Mouse (Mus musculus) Patski (cell line): ENCODE results near the gene Zfp184. TPM values are rescaled to one million over a fixed set of nuclear protein-coding genes. Genes with fewer than 3 reads are reported as not detected.

ENCODE experiments used
- ATAC-seq: fragments of 100-300 bp; one replicate; pipeline ENCODE4 v1.8.0; 2021
- CTCF ChIA-PET: fragments of 350-600 bp; sonication (Branson Sonifier 250); formaldehyde crosslinking; loops from one replicate; lab custom pipeline; 2022; ENCODE audit warnings: inconsistent platforms; lab: Charles Lee
- POLR2A ChIA-PET: fragments of 350-600 bp; sonication (Branson Sonifier 250); formaldehyde crosslinking; loops from one replicate; lab custom pipeline; 2022; ENCODE audit warnings: antibody characterized with exemption, inconsistent platforms; lab: Charles Lee
- DNase-seq: peaks from one replicate; pipeline ENCODE4 v3.0.0-alpha.2; 2011; ENCODE audit warnings: low read depth, low spot score
- H3K27me3 ChIP-seq: fragments of 371-371 bp; one replicate; pipeline ENCODE4 v1.5.1; 2021
- CTCF ChIP-seq: fragments of 100-300 bp; IDR thresholded peaks from one replicate; pipeline ENCODE4 v1.5.1; 2021
- in situ Hi-C: fragments of 300-500 bp; cut with MboI; formaldehyde crosslinking; loops from 3 replicates; pipeline ENCODE4 v1.11.1; 2018; ENCODE audit warnings: low pct_unique_long_range_greater_than_20kb, mixed read lengths
- polyA plus RNA-seq: library from polyadenylated mRNA; unstranded; gene quantifications from one replicate; pipeline ENCODE4 v1.2.3, GENCODE M21; 2021

Gene Zfp184
- polyA plus RNA-seq, 1 experiment from 2014 or later, result 7.7 TPM

- ATAC-seq (peak; percentile 61), DNase-seq (peak; percentile 47)
- ChIA-PET CTCF (interaction anchor here (0.8 to 1.6 kb wide), 3 partner anchors 12 to 63 kb away, joined by 3 read pairs; no protein-coding TSS in a partner anchor), POLR2A (no interaction called here)
- in situ Hi-C loops, result loop anchor here (5.0 to 10.0 kb wide), 3 partner anchors 766 to 1576 kb away; partner anchors contain the start of gene Trim27
- no peaks in the 10 kb centered on the region for H3K27me3 ChIP-seq
- no peak for TF ChIP-seq CTCF
These were observed 4.0 kb upstream of the Zfp184 start for GRCm38 (mm10) chr13:21940811-21941321.

- ChIA-PET POLR2A (no interaction called here), CTCF (interaction anchor here (1.0 to 1.1 kb wide), 2 partner anchors 15 to 16 kb away, joined by 3 read pairs; no protein-coding TSS in a partner anchor)
- TF ChIP-seq CTCF, result no peak
- in situ Hi-C loops, result loop anchor here (5.0 to 10.0 kb wide), 3 partner anchors 769 to 1574 kb away; partner anchors contain the start of gene Trim27
- no peaks in the 10 kb centered on the region for H3K27me3 ChIP-seq
- no peak for ATAC-seq
- DNase-seq, result no peak
These were observed 1.2 kb upstream of the Zfp184 start for GRCm38 (mm10) chr13:21943644-21944043.

GRCm38 (mm10) chr13:21944592-21944925 lies 335 bp upstream of the Zfp184 start:
- TF ChIP-seq CTCF, result no peak
- POLR2A ChIA-PET, result no interaction called here

GRCm38 (mm10) chr13:21969269-21969668 lies 24.4 kb downstream of the Zfp184 start:
- ATAC-seq (no peak), DNase-seq (no peak)
- no peaks in the 10 kb centered on the region for H3K27me3 ChIP-seq
- TF ChIP-seq CTCF, result no peak
- in situ Hi-C loops, result no loop called here
- ChIA-PET CTCF (interaction anchor here (1.4 to 2.4 kb wide), 2 partner anchors 11 to 59 kb away, joined by 3 to 7 read pairs; no protein-coding TSS in a partner anchor), POLR2A (interaction anchor here (0.7 kb wide), 2 partner anchors 60 to 71 kb away, joined by 3 to 9 read pairs; no protein-coding TSS in a partner anchor)

More at GRCm38 (mm10) chr13:21944592-21944925, 335 bp upstream of the Zfp184 start:
- DNase-seq (no peak), ATAC-seq (peak; percentile 1)
- H3K27me3 ChIP-seq, result no peaks in the 10 kb centered on the region
- in situ Hi-C loops, result loop anchor here (5.0 to 10.0 kb wide), 3 partner anchors 770 to 1573 kb away; partner anchors contain the start of gene Trim27
- CTCF ChIA-PET, result no interaction called here

- ChIA-PET POLR2A (no interaction called here), CTCF (interaction anchor here (1.4 to 2.4 kb wide), 2 partner anchors 12 to 59 kb away, joined by 3 to 7 read pairs; no protein-coding TSS in a partner anchor)
- H3K27me3 ChIP-seq, result no peaks in the 10 kb centered on the region
- DNase-seq, result no peak
- no peak for TF ChIP-seq CTCF
- in situ Hi-C loops, result loop anchor here (5.0 kb wide), 1 partner anchor 57 kb away; no protein-coding TSS in a partner anchor
- no peak for ATAC-seq
These were observed 24.9 kb downstream of the Zfp184 start for GRCm38 (mm10) chr13:21969816-21970215.

- DNase-seq, result no peak
- no peaks in the 10 kb centered on the region for H3K27me3 ChIP-seq
- TF ChIP-seq CTCF, result no peak
- POLR2A ChIA-PET, result interaction anchor here (0.6 kb wide), 1 partner anchor 798 kb away, joined by 10 read pairs; no protein-coding TSS in a partner anchor
- no peak for ATAC-seq
- in situ Hi-C loops, result loop anchor here (5.0 kb wide), 1 partner anchor 56 kb away; no protein-coding TSS in a partner anchor
- CTCF ChIA-PET, result no interaction called here
These were observed 26.7 kb downstream of the Zfp184 start for GRCm38 (mm10) chr13:21971641-21972040.

GRCm38 (mm10) chr13:21974221-21974725 lies 29.4 kb downstream of the Zfp184 start:
- H3K27me3 ChIP-seq, result no peaks in the 10 kb centered on the region
- ATAC-seq, result peak; percentile 77
- in situ Hi-C loops, result loop anchor here (5.0 kb wide), 1 partner anchor 53 kb away; no protein-coding TSS in a partner anchor
- ChIA-PET POLR2A (no interaction called here), CTCF (interaction anchor here (0.9 to 1.9 kb wide), 19 partner anchors 8 to 93 kb away, joined by 3 to 15 read pairs (median 4); partner anchors contain the start of gene Prss16)
- peak; percentile 77 for DNase-seq
- TF ChIP-seq CTCF, result peak; percentile 95

- ChIA-PET POLR2A (no interaction called here), CTCF (interaction anchor here (0.9 to 1.9 kb wide), 18 partner anchors 8 to 93 kb away, joined by 3 to 15 read pairs (median 4); partner anchors contain the start of gene Prss16)
- TF ChIP-seq CTCF, result no peak
- H3K27me3 ChIP-seq, result no peaks in the 10 kb centered on the region
- in situ Hi-C loops, result loop anchor here (5.0 kb wide), 1 partner anchor 52 kb away; no protein-coding TSS in a partner anchor
- DNase-seq, result peak; percentile 42
- ATAC-seq, result peak; percentile 86
These were observed 30.0 kb downstream of the Zfp184 start for GRCm38 (mm10) chr13:21974726-21975473.

GRCm38 (mm10) chr13:21980981-21981802 lies 36.3 kb downstream of the Zfp184 start, which contains the start of gene Pom121l2:
Gene Pom121l2, plus strand, starts transcription at chr13:21981194.
- ATAC-seq (no peak), DNase-seq (no peak)
- no peaks in the 10 kb centered on the region for H3K27me3 ChIP-seq
- ChIA-PET CTCF (interaction anchor here (0.8 to 1.1 kb wide), 2 partner anchors 10 to 29 kb away, joined by 3 read pairs; no protein-coding TSS in a partner anchor), POLR2A (no interaction called here)
- in situ Hi-C loops, result no loop called here
- no peak for TF ChIP-seq CTCF
